ENCODE assay signal across 17 mouse cellular contexts in the genomic region with DNA sequence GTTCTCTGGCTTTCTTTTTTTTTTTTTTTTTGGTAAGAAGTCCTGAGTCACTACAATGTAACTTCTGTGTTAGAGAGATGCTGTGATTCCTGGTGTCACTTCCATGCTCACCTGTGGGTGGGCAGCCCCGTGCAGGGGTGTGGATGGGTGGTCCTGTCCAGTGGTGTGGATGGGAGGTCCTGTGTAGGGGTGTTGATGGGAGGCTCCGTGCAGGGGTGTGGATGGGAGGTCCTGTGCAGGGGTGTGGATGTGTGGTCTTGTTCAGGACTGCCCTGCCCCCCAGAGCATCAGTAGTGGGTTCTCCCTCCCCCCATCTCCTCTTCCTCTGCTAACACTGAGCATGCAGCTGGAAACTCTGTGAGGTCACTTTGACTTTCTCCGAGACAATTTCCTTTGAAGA.
"Had no signal": no experiment of that assay in that cellular context is flagged by ENCODE, and none has a peak within 500 bp of the region (broad histone marks: within the 10 kb centered on the region; RNA-seq: fewer than 3 reads in every experiment).

No protein-coding gene starts in this region.

- H3K36me3 ChIP-seq: limb, embryonic 13.5 days; liver, embryonic 15.5 days; midbrain, embryonic 12.5 days; neural tube, embryonic 13.5 days; stomach, embryonic 15.5 days had no signal

- H3K4me1 ChIP-seq: liver, embryonic 15.5 days; megakaryocyte, embryonic 14.5 days; stomach, embryonic 15.5 days had no signal

- ATAC-seq: midbrain, embryonic 16.5 days had no signal

- DNase-seq: kidney, adult 18-20 months; layer of hippocampus, adult 9-11 months; layer of hippocampus, postnatal 36 days; lung, adult 2 months; lung, postnatal 14 days; right cerebral cortex, postnatal 14 days; thymus, adult 2 months; thymus, postnatal 25 days had no signal

- H3K4me2 ChIP-seq: limb, embryonic 13.5 days; liver, embryonic 11.5 days; liver, embryonic 15.5 days; midbrain, embryonic 12.5 days; neural tube, embryonic 13.5 days; stomach, embryonic 15.5 days had no signal

- H3K9ac ChIP-seq: limb, embryonic 13.5 days; liver, embryonic 15.5 days; midbrain, embryonic 12.5 days; neural tube, embryonic 13.5 days; stomach, embryonic 15.5 days had no signal

- H3K4me3 ChIP-seq: limb, embryonic 13.5 days; liver, embryonic 15.5 days; megakaryocyte, embryonic 14.5 days; midbrain, embryonic 12.5 days; neural tube, embryonic 13.5 days; stomach, embryonic 15.5 days had no signal

- H3K9me3 ChIP-seq: limb, embryonic 13.5 days; liver, embryonic 15.5 days; megakaryocyte, embryonic 14.5 days; midbrain, embryonic 12.5 days; neural tube, embryonic 13.5 days; stomach, embryonic 15.5 days had no signal

- H3K27me3 ChIP-seq: liver, embryonic 15.5 days; neural tube, embryonic 13.5 days; stomach, embryonic 15.5 days had no signal

- H3K27ac ChIP-seq: limb, embryonic 13.5 days; liver, embryonic 15.5 days; macrophage; midbrain, embryonic 12.5 days; neural tube, embryonic 13.5 days; stomach, embryonic 15.5 days had no signal
